12 mouse cellular contexts compared by ENCODE assay signal in genomic region chr11:60320426-60321037, GRCm38 (mm10). TPM values are rescaled to one million over a fixed set of nuclear protein-coding genes. Genes with fewer than 3 reads are reported as not detected.
DNase-seq lines count a peak whose midpoint lies in the region; ATAC-seq lines count a peak whose summit lies in the region.
"Had no signal": no experiment of that assay in that cellular context is flagged by ENCODE, and none has a peak within 500 bp of the region (broad histone marks: within the 10 kb centered on the region; RNA-seq: fewer than 3 reads in every experiment).

No protein-coding gene starts in this region.

- H3K9me3 ChIP-seq in kidney, embryonic 16.5 days (ENCODE audit: low read length): no peaks in the 10 kb centered on the region
- no peaks in the 10 kb centered on the region for H3K9me3 ChIP-seq in stomach, embryonic 16.5 days (replicated peaks; ENCODE audit: control insufficient read depth, low read length)

- ATAC-seq in kidney, embryonic 16.5 days (ENCODE audit: low FRiP score, low TSS enrichment): peak; percentile 65; the same call in 1 of the 2 replicates
- no peak for ATAC-seq in stomach, embryonic 16.5 days (ENCODE audit: insufficient read depth, low FRiP score)
- ATAC-seq: liver, postnatal 0 days had no signal

- peaks cover 54% of the 10 kb centered on the region for H3K4me1 ChIP-seq in kidney, embryonic 16.5 days (ENCODE audit: insufficient read depth, low read length)
- H3K4me1 ChIP-seq in stomach, embryonic 16.5 days (ENCODE audit: control insufficient read depth, insufficient read depth, low read length): peaks cover 24% of the 10 kb centered on the region

- H3K4me2 ChIP-seq in kidney, embryonic 16.5 days (replicated peaks; ENCODE audit: low read depth, low read length): no peak overlapping the region
- no peak overlapping the region for H3K4me2 ChIP-seq in stomach, embryonic 16.5 days (ENCODE audit: low read depth, low read length)

- DNase-seq in kidney, adult 9 months: peak; percentile 52
- no peak for DNase-seq in kidney, postnatal 36 days
- peak; percentile 33 for DNase-seq in retina, embryonic 14.5 days (ENCODE audit: low spot score)
- no peak for DNase-seq in retina, postnatal 1 day
- no peak for DNase-seq in frontal cortex, adult 2 months (ENCODE audit: extremely low spot score in 1 of 2, low spot score in 1 of 2)
- DNase-seq in heart, postnatal 4 days: no peak
- DNase-seq: embryo, embryonic 11 days; heart, adult 11 months; liver, postnatal 0 days; thymus, postnatal 14 days had no signal

- H3K36me3 ChIP-seq in kidney, embryonic 16.5 days (ENCODE audit: insufficient read depth, low read length): no peaks in the 10 kb centered on the region
- H3K36me3 ChIP-seq in stomach, embryonic 16.5 days (ENCODE audit: control insufficient read depth, insufficient read depth, low read length): no peaks in the 10 kb centered on the region

- WGBS in kidney, embryonic 16.5 days: 47% methylated on average over 8 of the region's 8 CpGs
- 46% methylated on average over 8 of the region's 8 CpGs for WGBS in stomach, embryonic 16.5 days

- no peak overlapping the region for H3K9ac ChIP-seq in kidney, embryonic 16.5 days (replicated peaks; ENCODE audit: low read length)
- no peak overlapping the region for H3K9ac ChIP-seq in stomach, embryonic 16.5 days (ENCODE audit: low read length)
- H3K9ac ChIP-seq: liver, postnatal 0 days had no signal

- peak overlapping the region; percentile 86 for H3K27ac ChIP-seq in kidney, embryonic 16.5 days (ENCODE audit: low read length)
- H3K27ac ChIP-seq in stomach, embryonic 16.5 days (ENCODE audit: low read length): peak overlapping the region; percentile 36

- H3K27me3 ChIP-seq in kidney, embryonic 16.5 days (ENCODE audit: insufficient read depth, low read length): no peaks in the 10 kb centered on the region
- no peaks in the 10 kb centered on the region for H3K27me3 ChIP-seq in stomach, embryonic 16.5 days (ENCODE audit: control insufficient read depth, insufficient read depth, low read length)

- no peak overlapping the region for H3K4me3 ChIP-seq in kidney, embryonic 16.5 days (ENCODE audit: low read length)
- H3K4me3 ChIP-seq in stomach, embryonic 16.5 days (replicated peaks; ENCODE audit: low read length): no peak overlapping the region

RNA-seq across cellular contexts. Expression of gene Tom1l2, which starts 32.2 kb away (rescaled TPM):
- polyA plus RNA-seq in kidney, embryonic 16.5 days (2015; fragmentation: Nextera tagmentation; extraction: Ambion mirVana): 36.3 and 41.7 TPM in 2 replicates
- 29.9 and 35.8 TPM in 2 replicates for polyA plus RNA-seq in stomach, embryonic 16.5 days (2015; fragmentation: Nextera tagmentation; extraction: Ambion mirVana)
- 187 and 204 TPM in 2 replicates for polyA plus RNA-seq in frontal cortex, adult 2 months (2012; rRNA removed)
- total RNA-seq in heart, postnatal 4 days (2021): 10 to 100 TPM; 83.2 to 85.0 TPM

RNA-seq across cellular contexts. Expression of gene Drc3, which starts 32.6 kb away (rescaled TPM):
- polyA plus RNA-seq in kidney, embryonic 16.5 days (2015; fragmentation: Nextera tagmentation; extraction: Ambion mirVana): 2.1 and 2.8 TPM in 2 replicates
- polyA plus RNA-seq in stomach, embryonic 16.5 days (2015; fragmentation: Nextera tagmentation; extraction: Ambion mirVana): 1.4 TPM in 2 replicates
- polyA plus RNA-seq in frontal cortex, adult 2 months (2012; rRNA removed): 11.7 and 12.5 TPM in 2 replicates
- total RNA-seq in heart, postnatal 4 days (2021): 1 to 10 TPM; 1.8 to 2.4 TPM

Comparison
In these comparisons a context has a peak if more than half of its experiments do, and no peak if none do; other contexts are left out.
1. DNase-seq: peak in kidney, adult 9 months (single experiment) and retina, embryonic 14.5 days (single experiment); none in kidney, postnatal 36 days (0 of 2), retina, postnatal 1 day (single experiment), frontal cortex, adult 2 months (0 of 2) and heart, postnatal 4 days (single experiment).